Mouse (Mus musculus) lung, adult 2 months (tissue): ENCODE measurements around the gene Endog.

Source experiments
- CTCF ChIP-seq: fragments of 200-500 bp; IDR thresholded peaks from 2 replicates; pipeline ENCODE4 v1.5.1; 2011; ENCODE audit warnings: mild to moderate bottlenecking, low read length, control low read depth; ENCODE audit not compliant: insufficient read depth
- POLR2A ChIP-seq: fragments of 200-500 bp; IDR thresholded peaks from 2 replicates; pipeline ENCODE4 v1.6.1; 2011; ENCODE audit warnings: low read depth, mild to moderate bottlenecking, control low read depth, low read length, borderline replicate concordance; ENCODE audit errors: extremely low read depth

- TF ChIP-seq CTCF (no peak), POLR2A (no peak)
These were observed 41.1 kb upstream of the Endog start for GRCm38 (mm10) chr2:30130156-30130555.
